Mouse (Mus musculus): ENCODE data around the gene Samd10.

The Samd10 gene

DNA sequence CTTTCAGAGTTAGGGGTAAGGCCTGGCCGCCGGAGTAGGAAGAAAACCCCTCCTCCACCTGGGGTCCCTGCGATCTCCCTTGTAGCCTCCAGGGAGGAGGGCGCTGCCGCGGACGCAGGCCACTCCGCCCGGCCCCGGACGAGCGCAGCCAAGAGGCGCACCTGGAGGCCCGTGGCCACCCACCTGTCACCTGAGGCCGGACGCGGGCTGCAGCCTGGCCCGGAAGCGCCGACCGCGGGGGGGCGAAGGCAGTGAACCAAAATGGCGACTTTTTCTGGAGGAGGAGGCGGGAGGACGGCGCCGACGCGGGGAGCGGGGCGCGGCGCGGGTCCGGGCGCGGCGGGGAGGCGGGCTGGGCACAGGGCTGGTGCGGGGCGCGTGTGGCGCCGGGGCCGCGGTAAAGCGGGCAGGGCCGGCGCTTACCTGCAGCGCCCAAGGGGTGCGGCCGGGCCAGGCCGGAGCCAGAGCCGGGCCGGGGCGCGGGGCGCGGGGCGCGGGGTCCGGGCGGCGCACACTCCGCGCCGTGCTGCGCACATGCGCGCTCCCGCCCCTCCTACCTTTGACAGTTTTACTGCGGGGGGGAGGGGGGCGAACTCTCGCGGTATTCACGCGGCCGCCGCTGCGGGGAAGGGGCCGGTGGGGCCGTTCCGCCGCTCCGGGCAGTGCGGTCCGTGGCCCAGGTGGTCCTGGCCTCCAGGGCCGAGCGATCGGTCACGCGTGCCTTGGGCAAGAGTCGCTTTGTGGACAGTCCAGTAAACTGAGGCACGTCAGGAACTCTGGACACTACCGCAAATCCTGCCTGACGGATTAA, 6.6 kb downstream of the Samd10 start, which contains the start of gene Zfp512b:
TSS of gene Zfp512b (minus strand) at position 573 of the 811 bp plus-strand sequence.
- DNase-seq (ENCODE audit: low read depth, low spot score) = peak; percentile 76

DNA sequence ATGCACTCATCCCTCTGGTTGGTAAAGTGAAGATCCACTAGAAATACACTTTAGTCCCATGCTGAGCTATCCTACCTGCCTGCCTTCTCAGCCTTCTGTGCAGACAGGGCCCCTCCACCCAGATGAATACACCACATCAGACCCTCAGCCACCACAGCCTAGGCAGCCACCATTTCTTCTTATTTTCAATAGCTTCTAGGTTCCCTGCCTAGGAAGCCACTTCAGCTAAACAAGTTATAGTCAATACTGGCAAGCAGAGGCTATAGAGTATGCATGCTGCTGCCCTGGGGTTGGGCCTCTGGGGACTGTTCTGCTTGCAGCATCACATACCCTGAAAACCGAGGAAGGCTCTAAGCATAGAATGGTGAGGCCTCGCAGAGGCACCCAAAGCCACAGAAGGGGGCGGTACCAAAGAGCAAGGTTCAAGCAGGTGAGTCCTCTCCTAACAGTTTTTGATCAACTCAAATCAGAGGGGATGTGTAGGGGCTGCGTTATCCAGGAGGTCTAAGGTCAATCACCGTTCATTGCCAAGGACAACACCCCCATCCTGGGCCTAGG, 7.4 kb downstream of the Samd10 start, which contains the start of gene Prpf6:
TSS of gene Prpf6 (plus strand) at position 341 of the 558 bp plus-strand sequence.
- DNase-seq (ENCODE audit: low read depth, low spot score) = peak; percentile 67

GRCm38 (mm10) chr2:181590471-181590870, 8.5 kb downstream of the Samd10 start:
- DNase-seq (ENCODE audit: low read depth, low spot score) = no peak

DNA sequence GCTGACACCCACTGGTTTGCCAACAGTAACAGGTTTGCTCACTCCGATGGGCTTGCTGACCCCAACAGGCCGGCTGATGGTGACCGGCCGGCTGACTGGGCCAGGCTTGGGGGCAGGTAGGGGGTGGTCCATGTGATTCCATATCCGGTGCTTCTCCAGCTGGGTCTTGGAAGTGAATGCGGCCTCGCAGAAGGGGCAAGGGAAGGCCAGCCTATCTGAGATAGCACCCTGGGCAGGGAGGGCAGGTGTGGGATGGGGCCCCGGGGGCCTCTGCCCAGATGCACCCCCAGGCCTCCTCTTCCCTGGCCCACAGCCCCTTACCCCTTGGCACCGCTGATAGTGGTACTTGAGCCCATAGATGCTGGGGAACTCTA, 9.3 kb downstream of the Samd10 start:
- no peak for DNase-seq (ENCODE audit: low read depth, low spot score)

DNA sequence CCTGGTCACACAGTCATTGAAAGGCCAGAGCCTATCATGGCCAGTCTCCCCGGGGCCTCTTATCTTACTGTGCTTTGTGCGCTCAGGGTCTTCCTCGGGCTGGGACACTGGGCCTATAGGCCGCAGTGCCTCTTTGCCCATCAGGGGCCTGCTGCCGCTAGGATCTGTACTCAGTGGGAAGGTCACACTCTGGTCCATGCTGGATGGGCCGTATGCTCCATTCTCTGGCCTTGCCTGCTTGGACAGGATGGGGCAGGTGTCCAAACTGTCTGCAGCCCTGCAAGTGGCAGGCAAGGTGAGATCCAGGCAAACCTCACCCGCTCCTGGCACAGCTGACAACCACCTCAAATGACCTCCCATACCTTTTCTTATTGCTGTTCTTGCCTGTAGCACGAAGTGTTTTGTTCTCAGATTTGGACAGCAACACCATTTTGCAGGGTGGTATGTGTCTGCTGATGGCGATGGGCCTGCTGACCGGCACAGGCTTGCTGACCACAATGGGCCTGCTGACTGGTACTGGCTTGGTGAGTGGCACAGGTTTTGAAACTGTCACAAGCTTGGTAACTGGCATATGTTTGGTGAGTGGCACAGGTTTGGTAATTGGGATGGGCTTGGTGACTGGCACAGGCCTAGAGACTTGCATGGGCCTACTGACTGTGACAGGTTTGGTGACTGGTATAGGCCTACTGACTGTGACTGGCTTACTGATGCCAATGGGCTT, 9.8 kb downstream of the Samd10 start:
- DNase-seq (ENCODE audit: low read depth, low spot score) = no peak

DNA sequence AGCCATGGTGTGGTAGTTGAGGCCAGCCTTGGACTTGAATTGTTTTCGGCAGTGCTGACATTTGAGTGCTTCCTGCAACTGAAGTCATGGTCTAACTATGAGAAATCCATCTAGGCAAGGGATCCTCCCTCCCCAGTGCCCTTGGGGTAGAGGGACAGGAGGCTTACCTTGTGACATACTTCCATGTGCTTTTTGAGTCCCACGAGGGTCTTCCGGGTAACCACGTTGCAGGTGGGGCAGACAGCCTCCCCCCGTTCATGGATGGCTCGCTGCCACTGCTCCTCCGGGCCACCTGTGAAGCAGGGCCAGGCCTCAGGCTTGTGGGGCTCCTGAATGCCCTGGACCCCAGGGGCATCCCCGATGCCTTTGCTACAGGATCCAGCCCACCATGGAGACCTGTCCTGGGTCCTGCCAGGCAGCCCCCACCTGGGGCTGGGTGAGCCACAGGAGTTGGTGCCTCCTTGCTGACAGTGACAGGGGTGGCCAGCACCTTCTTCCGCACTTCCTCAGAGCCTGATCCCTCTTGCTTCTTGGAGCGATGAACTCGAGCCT, 10.7 kb downstream of the Samd10 start:
- no peak for DNase-seq (ENCODE audit: low read depth, low spot score)

DNA sequence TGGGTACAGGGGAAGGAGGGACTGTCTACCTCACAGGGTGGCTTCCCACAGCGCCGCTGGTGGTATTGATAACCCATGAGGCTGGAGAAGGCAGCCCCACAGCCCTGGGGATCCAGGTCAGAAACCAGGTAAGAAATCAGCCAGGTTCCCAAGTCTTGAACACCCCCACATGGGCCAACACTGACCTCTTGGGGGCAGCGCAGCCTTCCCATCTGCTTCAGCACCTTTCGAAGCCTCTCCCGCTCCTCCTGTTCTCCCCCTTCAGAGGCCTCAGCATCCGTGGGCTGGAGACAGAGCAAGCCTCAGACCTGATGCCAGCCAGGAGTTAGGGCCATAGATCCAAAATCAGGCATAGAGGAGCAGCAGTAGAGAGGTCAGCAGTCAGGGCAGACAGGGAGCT, 11.2 kb downstream of the Samd10 start:
- no peak for DNase-seq (ENCODE audit: low read depth, low spot score)

GRCm38 (mm10) chr2:181586124-181586523, 12.9 kb downstream of the Samd10 start:
- DNase-seq (ENCODE audit: low read depth, low spot score) = no peak

GRCm38 (mm10) chr2:181585506-181585905, 13.5 kb downstream of the Samd10 start:
- no peak for DNase-seq (ENCODE audit: low read depth, low spot score)

DNA sequence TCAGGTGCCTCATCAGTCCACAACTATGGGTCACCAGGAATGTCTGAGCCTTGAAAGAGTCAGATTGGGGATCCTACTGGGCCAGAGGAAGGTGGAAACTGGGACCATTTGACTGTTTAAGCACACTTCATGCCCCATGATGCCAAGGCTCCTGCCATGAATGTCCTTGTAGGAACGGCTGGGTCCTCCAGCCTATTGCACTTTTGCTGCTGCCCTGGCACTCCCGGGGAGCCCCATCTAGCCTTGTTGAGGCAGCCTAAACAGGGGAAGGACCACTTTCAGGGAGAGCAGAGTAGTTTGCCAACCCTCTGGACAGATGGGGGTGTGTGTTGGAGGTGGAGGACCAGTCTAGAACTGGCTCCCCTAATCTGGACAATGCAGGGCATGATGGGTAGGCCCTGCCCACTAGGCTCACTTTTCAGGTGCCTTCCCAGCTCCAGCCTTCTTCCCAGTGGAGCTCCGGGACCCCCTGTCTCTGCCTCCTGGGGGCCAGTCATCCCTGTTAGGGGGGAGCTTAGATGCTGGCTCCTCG, 14.5 kb downstream of the Samd10 start, which contains the start of gene Uckl1:
TSS of gene Uckl1 (minus strand) at position 482 of the 532 bp plus-strand sequence.
- no peak for DNase-seq (ENCODE audit: low read depth, low spot score)

DNA sequence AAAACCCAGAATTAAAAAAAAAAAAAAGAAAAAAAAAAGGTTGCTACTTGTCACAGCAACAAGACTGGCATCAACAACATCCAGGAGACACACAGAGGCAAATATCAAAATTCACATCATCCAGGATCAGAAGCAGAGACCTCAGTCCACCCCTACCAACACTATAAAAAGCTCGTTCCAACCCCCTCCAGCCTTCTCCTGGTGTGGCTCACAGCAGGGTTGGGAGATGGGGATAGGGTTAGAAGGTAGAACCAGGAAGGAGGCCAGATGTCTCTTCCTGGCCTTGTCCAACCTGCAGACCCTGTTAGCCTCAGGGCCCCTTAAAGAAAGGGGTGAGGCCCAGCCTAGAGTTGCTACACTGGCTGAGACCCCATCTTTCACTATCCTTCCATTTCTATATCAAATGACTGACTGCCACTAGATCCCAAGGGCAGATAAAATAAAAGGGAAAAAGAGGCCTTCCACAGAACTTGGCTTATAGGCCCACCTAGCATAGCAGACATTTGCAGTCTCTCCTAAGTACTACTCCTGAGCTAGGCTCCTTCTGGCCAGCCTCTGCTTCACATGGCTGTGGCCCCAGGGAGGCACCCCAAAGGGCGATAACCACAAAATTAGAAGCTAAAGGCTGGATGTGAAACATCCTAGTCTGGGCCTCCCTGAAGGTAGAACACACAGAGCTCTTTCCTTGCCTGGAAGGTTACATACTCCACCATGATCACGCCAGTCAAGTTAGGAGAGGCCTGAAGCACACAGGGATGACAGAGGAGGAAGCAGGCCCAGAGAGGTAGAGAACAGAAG, 15.4 kb downstream of the Samd10 start:
- no peak for DNase-seq (ENCODE audit: low read depth, low spot score)

DNA sequence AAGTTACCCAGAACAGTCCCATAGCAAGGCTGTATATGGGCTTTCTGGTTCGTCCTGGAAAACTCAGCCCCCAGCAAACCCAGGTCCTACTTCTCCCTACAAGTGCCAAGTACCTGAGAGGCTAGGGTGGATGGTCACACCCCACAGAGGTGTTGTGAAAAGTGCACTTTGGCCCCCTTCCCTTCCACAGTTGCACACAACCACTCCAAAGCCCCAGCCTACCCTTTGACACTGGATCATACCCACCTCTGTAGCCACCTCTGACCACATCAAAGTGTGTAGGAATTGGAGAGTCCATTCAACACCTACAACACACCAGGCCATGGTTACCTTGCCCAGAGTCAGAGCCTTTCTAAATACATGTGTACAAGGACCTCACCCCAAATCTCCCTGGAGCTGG, 16.1 kb downstream of the Samd10 start:
- no peak for DNase-seq (ENCODE audit: low read depth, low spot score)

DNA sequence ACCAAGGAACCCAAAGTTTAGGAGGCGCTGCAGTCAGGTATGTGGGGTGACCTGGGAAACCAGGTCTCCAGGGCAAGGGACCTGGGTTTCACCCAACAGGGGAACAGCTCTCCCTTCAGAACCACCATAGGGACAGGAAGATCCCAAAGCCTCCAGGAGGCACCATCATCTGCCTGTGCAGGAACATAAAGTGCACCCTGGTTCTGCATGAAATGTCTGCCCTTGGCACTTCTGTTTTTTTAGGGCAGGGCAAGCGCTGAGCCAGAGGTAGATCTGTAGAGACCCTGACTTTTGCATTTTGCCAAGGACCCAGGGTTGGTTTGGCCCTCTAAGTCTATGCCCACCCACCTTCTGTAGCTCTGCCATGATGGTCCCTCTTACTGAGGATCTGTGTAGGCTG, 16.7 kb downstream of the Samd10 start:
- DNase-seq (ENCODE audit: low read depth, low spot score) = no peak

DNA sequence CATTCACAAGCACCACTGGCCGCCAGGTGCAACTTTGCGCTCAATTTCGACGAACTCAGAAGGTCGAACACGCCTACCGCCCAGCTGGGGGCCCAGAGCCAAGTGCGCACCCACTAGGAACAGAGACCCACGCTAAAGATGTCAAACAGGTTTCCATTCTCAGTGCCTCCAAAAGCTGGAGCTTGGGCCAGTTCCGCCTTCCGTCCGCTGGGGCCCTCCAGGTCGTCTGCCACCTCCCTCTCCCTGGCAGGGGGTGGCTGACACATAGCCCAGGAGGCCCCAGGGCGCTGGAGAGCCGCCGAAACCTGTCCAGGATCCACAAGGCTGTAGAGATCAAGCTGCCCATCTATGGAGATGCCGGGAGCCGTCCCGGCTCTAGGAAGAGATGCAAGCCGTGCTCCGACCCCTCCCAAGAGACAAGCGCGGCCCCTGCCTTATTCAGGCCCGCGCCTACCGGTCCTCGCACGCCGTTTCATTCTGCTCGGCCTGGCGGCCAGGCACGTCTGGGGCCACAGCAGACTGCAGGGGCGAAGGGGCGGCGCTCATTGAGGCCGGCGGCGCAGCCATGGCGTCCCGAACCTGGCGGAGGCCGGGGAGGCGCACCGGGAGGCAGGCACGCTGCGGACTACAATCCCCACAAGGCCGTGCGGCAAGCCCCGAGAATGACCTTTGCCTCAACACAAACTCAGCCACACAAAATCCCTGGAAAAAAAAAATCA, 17.5 kb downstream of the Samd10 start:
- peak; percentile 88 for DNase-seq (ENCODE audit: low read depth, low spot score)

DNA sequence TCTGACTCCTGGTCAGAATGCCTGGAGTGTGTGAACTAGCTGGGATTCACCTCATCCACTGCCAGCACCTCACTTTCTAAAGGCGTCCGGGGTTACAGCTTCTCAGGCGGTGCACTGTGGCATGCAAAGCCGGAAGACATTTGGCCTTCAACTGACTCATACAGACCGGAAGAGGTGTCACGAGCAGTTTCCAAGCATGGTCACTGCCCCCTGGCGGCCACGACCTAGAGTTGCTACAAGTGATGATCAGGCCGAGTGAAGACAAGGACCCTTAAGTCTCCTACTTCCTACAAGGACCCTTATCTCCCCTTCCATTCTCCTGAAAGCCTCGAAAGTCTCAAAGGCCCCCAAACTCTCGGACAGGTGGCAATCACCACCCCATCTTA, 18.0 kb downstream of the Samd10 start:
- DNase-seq (ENCODE audit: low read depth, low spot score) = peak; percentile 96

GRCm38 (mm10) chr2:181580131-181580772, 18.8 kb downstream of the Samd10 start:
- no peak for DNase-seq (ENCODE audit: low read depth, low spot score)

DNA sequence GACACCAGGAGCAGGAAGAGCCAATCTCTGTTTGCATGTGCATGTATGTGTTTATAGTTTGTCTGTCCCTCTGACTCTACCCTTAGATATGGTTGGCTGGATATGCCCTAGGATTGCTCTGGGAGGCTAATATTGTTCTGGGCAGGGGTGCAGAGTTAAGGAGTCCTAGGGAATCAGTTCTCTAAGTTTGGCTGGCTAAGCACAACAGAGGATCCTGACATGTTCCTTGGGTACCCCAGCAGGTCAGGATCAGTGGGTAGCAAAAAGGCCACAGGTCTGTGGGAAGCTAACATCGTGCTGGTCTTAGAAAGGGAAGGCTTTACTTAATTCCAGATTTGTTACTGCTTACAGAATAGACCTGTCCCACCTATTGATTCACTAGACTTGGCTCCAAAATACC, 19.3 kb downstream of the Samd10 start:
- no peak for DNase-seq (ENCODE audit: low read depth, low spot score)

- no peak for DNase-seq (ENCODE audit: low read depth, low spot score)
Observed at GRCm38 (mm10) chr2:181578790-181579618, 20.0 kb downstream of the Samd10 start.

DNA sequence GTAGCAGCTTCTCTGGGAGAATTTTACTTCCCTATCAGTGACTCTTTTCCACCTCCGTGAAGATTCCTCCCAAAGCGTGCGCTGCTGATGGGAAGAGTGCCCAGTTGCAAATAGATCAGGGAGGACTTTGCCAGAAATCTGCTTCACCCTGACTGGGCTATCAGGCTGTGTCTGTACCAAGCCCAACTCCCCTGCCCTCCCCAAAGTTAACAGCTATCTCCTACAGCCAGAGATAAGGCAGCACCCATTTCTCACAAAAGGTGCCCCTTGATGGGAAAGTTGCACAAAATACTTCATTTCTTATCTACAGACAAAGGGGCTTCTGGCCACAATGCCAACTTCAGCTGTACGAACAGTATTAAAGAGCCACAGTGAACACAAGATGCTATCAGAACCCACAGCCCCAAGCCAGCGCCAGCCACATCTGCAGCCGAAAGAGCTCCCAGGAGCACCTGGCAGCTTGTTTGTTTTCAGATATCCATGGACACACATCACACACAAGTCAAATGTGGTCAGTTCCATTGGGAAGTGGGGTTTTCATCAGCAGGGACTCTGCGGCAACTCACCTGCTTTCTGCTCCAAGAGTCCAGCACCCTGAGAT, 20.9 kb downstream of the Samd10 start:
- no peak for DNase-seq (ENCODE audit: low read depth, low spot score)
